Mouse (Mus musculus) heart, postnatal 0 days (tissue): Measurements from ENCODE around the gene Taco1. TPM values are rescaled to one million over a fixed set of nuclear protein-coding genes. Genes with fewer than 3 reads are reported as not detected.

ENCODE experiments used
- ATAC-seq: fragments of 200-750 bp; cut with Nextera tagmentation; 2 replicates; pipeline ENCODE4 v1.8.0; 2017; ENCODE audit warnings: low read depth, moderate number of reproducible peaks, moderate library complexity; ENCODE audit not compliant: insufficient read depth
- DNase-seq: peaks from one replicate; pipeline ENCODE4 v3.0.0-alpha.2; 2016; ENCODE audit warnings: low spot score
- H3K27ac ChIP-seq: fragments of 300-500 bp; sonication (generic); 2 replicates; pipeline ENCODE4 v1.5.1; 2014; ENCODE audit warnings: low read depth, mild to moderate bottlenecking
- H3K27me3 ChIP-seq: fragments of 300-500 bp; sonication (generic); 2 replicates; pipeline ENCODE4 v1.6.1; 2014; ENCODE audit warnings: low read length, mixed read lengths; ENCODE audit not compliant: control insufficient read depth, insufficient read depth
- H3K36me3 ChIP-seq: fragments of 300-500 bp; sonication (generic); replicated peaks from 2 replicates; pipeline ENCODE4 v1.6.1; 2014; ENCODE audit warnings: low read length, mixed read lengths; ENCODE audit not compliant: control insufficient read depth, insufficient read depth
- H3K4me1 ChIP-seq: fragments of 300-500 bp; sonication (generic); 2 replicates; pipeline ENCODE4 v1.6.1; 2014; ENCODE audit warnings: antibody characterized with exemption; ENCODE audit not compliant: control insufficient read depth, insufficient read depth
- H3K4me2 ChIP-seq: fragments of 300-500 bp; sonication (generic); 2 replicates; pipeline ENCODE4 v1.6.1; 2014; ENCODE audit warnings: low read depth, mild to moderate bottlenecking, low read length, moderate library complexity
- H3K4me3 ChIP-seq: fragments of 300-500 bp; sonication (generic); 2 replicates; pipeline ENCODE4 v1.5.1; 2014; ENCODE audit warnings: low read depth, low read length
- H3K9ac ChIP-seq: fragments of 300-500 bp; sonication (generic); replicated peaks from 2 replicates; pipeline ENCODE4 v1.6.1; 2014; ENCODE audit warnings: low read depth, low read length, mixed read lengths
- H3K9me3 ChIP-seq: fragments of 300-500 bp; sonication (generic); replicated peaks from 2 replicates; pipeline ENCODE4 v1.6.1; 2016; ENCODE audit warnings: low read length; ENCODE audit not compliant: control insufficient read depth
- CTCF ChIP-seq: IDR thresholded peaks from 2 replicates; pipeline ENCODE4 v1.5.1; 2016; ENCODE audit warnings: antibody characterized with exemption, control low read depth, low read depth
- EP300 ChIP-seq: IDR thresholded peaks from 2 replicates; pipeline ENCODE4 v1.6.1; 2016; ENCODE audit warnings: antibody characterized with exemption, low read depth
- WGBS: fragments of 180-500 bp; shearing (Covaris S2); extraction: QIAGEN DNeasy Blood & Tissue Kit; methylation state at CpG from one replicate; pipeline ENCODE4 v1.1.7; 2014; 5-methylcytosine and 5-hydroxymethylcytosine counted together
- polyA plus RNA-seq: library from polyadenylated mRNA; unstranded; fragments of >200 nt; fragmentation: Nextera tagmentation; extraction: Ambion mirVana; gene quantifications from 2 replicates; pipeline ENCODE4 v1.2.1, GENCODE M21; 2015
- total RNA-seq: library from RNA; depleted of rRNA; stranded (reverse); fragments of >200 nt; gene quantifications from 2 replicates; pipeline ENCODE4 v1.2.3, GENCODE M21; 2014; ENCODE audit warnings: low replicate concordance

Gene Taco1
- total and polyA plus RNA-seq, 2 experiments from 2014 or later: 17.4 to 40.6 TPM

- TF ChIP-seq EP300: no peak
- TF ChIP-seq CTCF: no peak
- DNase-seq (no peak), ATAC-seq (no peak)
- Histone ChIP-seq H3K9me3 (no peaks in the 10 kb centered on the region), H3K4me1 (no peaks in the 10 kb centered on the region), H3K27me3 (no peaks in the 10 kb centered on the region), H3K27ac (no peak overlapping the region), H3K9ac (no peak overlapping the region), H3K4me2 (no peak overlapping the region), H3K4me3 (no peak overlapping the region), H3K36me3 (peaks cover 90% of the 10 kb centered on the region)
- WGBS: 94% methylated on average over 8 of the region's 8 CpGs
These were observed 11.3 kb upstream of the Taco1 start for GRCm38 (mm10) chr11:106054600-106054999.

- Histone ChIP-seq H3K4me3 (no peak overlapping the region), H3K9ac (no peak overlapping the region), H3K9me3 (no peaks in the 10 kb centered on the region), H3K27ac (no peak overlapping the region), H3K27me3 (no peaks in the 10 kb centered on the region), H3K36me3 (peaks cover 96% of the 10 kb centered on the region), H3K4me1 (no peaks in the 10 kb centered on the region), H3K4me2 (no peak overlapping the region)
- no peak for ATAC-seq
- DNase-seq: no peak
- TF ChIP-seq CTCF (no peak), EP300 (no peak)
- WGBS: 86% methylated on average over 6 of the region's 6 CpGs
These were observed 10.5 kb upstream of the Taco1 start for GRCm38 (mm10) chr11:106055341-106055740.

- TF ChIP-seq CTCF: no peak
- no peak for TF ChIP-seq EP300
- no peak for DNase-seq
- 80% methylated on average over 8 of the region's 8 CpGs for WGBS
- no peak for ATAC-seq
- H3K27me3 ChIP-seq: no peaks in the 10 kb centered on the region
- H3K9ac ChIP-seq: no peak overlapping the region
- H3K27ac ChIP-seq: no peak overlapping the region; the same call in 1 of the 2 replicates
- H3K4me3 ChIP-seq: no peak overlapping the region
- H3K4me1 ChIP-seq: no peaks in the 10 kb centered on the region
- no peaks in the 10 kb centered on the region for H3K9me3 ChIP-seq
- H3K36me3 ChIP-seq: peaks cover 82% of the 10 kb centered on the region
- no peak overlapping the region; the same call in 1 of the 2 replicates for H3K4me2 ChIP-seq
These were observed 8.9 kb upstream of the Taco1 start for GRCm38 (mm10) chr11:106056819-106057491.

- DNase-seq: no peak
- TF ChIP-seq CTCF: no peak
- TF ChIP-seq EP300: no peak
- H3K27me3 ChIP-seq: no peaks in the 10 kb centered on the region
- no peaks in the 10 kb centered on the region for H3K9me3 ChIP-seq
- no peak overlapping the region for H3K4me3 ChIP-seq
- no peak for ATAC-seq
- no peak overlapping the region for H3K4me2 ChIP-seq
- 81% methylated on average over 8 of the region's 8 CpGs for WGBS
- H3K4me1 ChIP-seq: no peaks in the 10 kb centered on the region
- H3K9ac ChIP-seq: no peak overlapping the region
- peaks cover 71% of the 10 kb centered on the region for H3K36me3 ChIP-seq
- no peak overlapping the region for H3K27ac ChIP-seq
These were observed 7.8 kb upstream of the Taco1 start for GRCm38 (mm10) chr11:106058020-106058419.

- Histone ChIP-seq H3K27me3 (no peaks in the 10 kb centered on the region), H3K4me3 (no peak overlapping the region), H3K9ac (no peak overlapping the region), H3K4me2 (no peak overlapping the region), H3K9me3 (no peaks in the 10 kb centered on the region), H3K4me1 (no peaks in the 10 kb centered on the region), H3K36me3 (peaks cover 46% of the 10 kb centered on the region), H3K27ac (no peak overlapping the region)
- ATAC-seq: no peak
- 76% methylated on average over 1 of the region's 1 CpGs for WGBS
- no peak for DNase-seq
- no peak for TF ChIP-seq CTCF
- no peak for TF ChIP-seq EP300
These were observed 5.3 kb upstream of the Taco1 start for GRCm38 (mm10) chr11:106060549-106060948.

GRCm38 (mm10) chr11:106061311-106061710, 4.5 kb upstream of the Taco1 start:
- H3K9me3 ChIP-seq: no peaks in the 10 kb centered on the region
- H3K4me1 ChIP-seq: no peaks in the 10 kb centered on the region
- no peak overlapping the region for H3K4me3 ChIP-seq
- H3K4me2 ChIP-seq: no peak overlapping the region
- no peak overlapping the region for H3K27ac ChIP-seq
- ATAC-seq (no peak), DNase-seq (no peak)
- H3K36me3 ChIP-seq: peaks cover 39% of the 10 kb centered on the region
- TF ChIP-seq EP300: no peak
- 96% methylated on average over 1 of the region's 1 CpGs for WGBS
- no peaks in the 10 kb centered on the region for H3K27me3 ChIP-seq
- no peak overlapping the region for H3K9ac ChIP-seq
